Mouse (Mus musculus) hindbrain, embryonic 16.5 days (tissue): Measurements from ENCODE around the gene Itga11. TPM values are rescaled to one million over a fixed set of nuclear protein-coding genes. Genes with fewer than 3 reads are reported as not detected.
"Not testable (repeated sequence)": the region's sequence is repeated elsewhere in the genome, so short reads cannot be mapped to it uniquely, and the experiment has no call there.

Experiments
- ATAC-seq: fragments of 200-750 bp; cut with Nextera tagmentation; 2 replicates; pipeline ENCODE4 v1.8.0; 2017; ENCODE audit warnings: moderate TSS enrichment, moderate library complexity
- H3K27ac ChIP-seq: fragments of 300-500 bp; sonication (generic); 2 replicates; pipeline ENCODE4 v1.5.1; 2014; ENCODE audit warnings: low read depth, mild to moderate bottlenecking, control low read depth, low read length, moderate library complexity
- H3K27me3 ChIP-seq: fragments of 300-500 bp; sonication (generic); replicated peaks from 2 replicates; pipeline ENCODE4 v1.6.1; 2014; ENCODE audit warnings: low read length; ENCODE audit not compliant: control insufficient read depth, insufficient read depth
- H3K36me3 ChIP-seq: fragments of 300-500 bp; sonication (generic); 2 replicates; pipeline ENCODE4 v1.6.1; 2014; ENCODE audit warnings: mild to moderate bottlenecking, low read length, moderate library complexity, mixed read lengths; ENCODE audit not compliant: control insufficient read depth, insufficient read depth
- H3K4me1 ChIP-seq: fragments of 300-500 bp; sonication (generic); 2 replicates; pipeline ENCODE4 v1.6.1; 2014; ENCODE audit warnings: low read depth, low read length; ENCODE audit not compliant: control insufficient read depth, insufficient read depth
- H3K4me2 ChIP-seq: fragments of 300-500 bp; sonication (generic); 2 replicates; pipeline ENCODE4 v1.6.1; 2014; ENCODE audit warnings: mild to moderate bottlenecking, low read length, control low read depth, moderate library complexity
- H3K4me3 ChIP-seq: fragments of 300-500 bp; sonication (generic); 2 replicates; pipeline ENCODE4 v1.5.1; 2014; ENCODE audit warnings: mild to moderate bottlenecking, low read length, control low read depth, moderate library complexity
- H3K9ac ChIP-seq: fragments of 300-500 bp; sonication (generic); 2 replicates; pipeline ENCODE4 v1.6.1; 2014; ENCODE audit warnings: low read depth, mild to moderate bottlenecking, control low read depth, low read length, moderate library complexity
- H3K9me3 ChIP-seq: fragments of 300-500 bp; sonication (generic); 2 replicates; pipeline ENCODE4 v1.6.1; 2014; ENCODE audit warnings: mild to moderate bottlenecking, low read length, moderate library complexity; ENCODE audit not compliant: control insufficient read depth
- WGBS: fragments of 180-500 bp; shearing (Covaris S2); extraction: QIAGEN DNeasy Blood & Tissue Kit; methylation state at CpG from one replicate; pipeline ENCODE4 v1.1.7; 2014; 5-methylcytosine and 5-hydroxymethylcytosine counted together
- polyA plus RNA-seq: library from polyadenylated mRNA; unstranded; fragments of >200 nt; fragmentation: Nextera tagmentation; extraction: Ambion mirVana; gene quantifications from 2 replicates; pipeline ENCODE4 v1.2.1, GENCODE M21; 2015

The Itga11 gene
- polyA plus RNA-seq, 1 experiment from 2014 or later = 1.1 TPM

DNA sequence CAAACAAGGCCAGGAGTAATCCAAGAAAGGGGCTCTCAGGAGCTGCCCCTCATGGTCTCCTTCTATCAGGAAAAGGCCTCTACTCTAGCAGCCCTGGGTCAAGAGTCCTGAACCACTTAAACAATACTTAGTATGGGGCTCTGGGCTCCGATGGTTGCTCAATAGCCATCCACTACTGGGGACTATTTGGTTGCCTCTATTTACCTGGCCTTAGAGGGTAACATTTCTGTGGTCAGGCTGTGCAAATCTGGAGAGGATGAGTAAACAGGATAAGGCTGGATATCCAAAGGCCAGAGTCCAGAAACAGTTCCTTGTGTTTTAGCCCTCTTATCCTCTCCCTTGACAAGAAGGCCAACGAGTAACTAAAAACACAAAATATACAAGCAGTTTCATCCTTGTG lies 137.1 kb downstream of the Itga11 start:
- Histone ChIP-seq H3K27me3 (no peaks in the 10 kb centered on the region), H3K9ac (no peak overlapping the region), H3K4me2 (no peak overlapping the region), H3K4me1 (peaks cover 9% of the 10 kb centered on the region), H3K9me3 (no peaks in the 10 kb centered on the region), H3K4me3 (no peak overlapping the region), H3K36me3 (no peaks in the 10 kb centered on the region), H3K27ac (no peak overlapping the region)
- WGBS = 84% methylated on average over 2 of the region's 2 CpGs
- ATAC-seq = no peak

DNA sequence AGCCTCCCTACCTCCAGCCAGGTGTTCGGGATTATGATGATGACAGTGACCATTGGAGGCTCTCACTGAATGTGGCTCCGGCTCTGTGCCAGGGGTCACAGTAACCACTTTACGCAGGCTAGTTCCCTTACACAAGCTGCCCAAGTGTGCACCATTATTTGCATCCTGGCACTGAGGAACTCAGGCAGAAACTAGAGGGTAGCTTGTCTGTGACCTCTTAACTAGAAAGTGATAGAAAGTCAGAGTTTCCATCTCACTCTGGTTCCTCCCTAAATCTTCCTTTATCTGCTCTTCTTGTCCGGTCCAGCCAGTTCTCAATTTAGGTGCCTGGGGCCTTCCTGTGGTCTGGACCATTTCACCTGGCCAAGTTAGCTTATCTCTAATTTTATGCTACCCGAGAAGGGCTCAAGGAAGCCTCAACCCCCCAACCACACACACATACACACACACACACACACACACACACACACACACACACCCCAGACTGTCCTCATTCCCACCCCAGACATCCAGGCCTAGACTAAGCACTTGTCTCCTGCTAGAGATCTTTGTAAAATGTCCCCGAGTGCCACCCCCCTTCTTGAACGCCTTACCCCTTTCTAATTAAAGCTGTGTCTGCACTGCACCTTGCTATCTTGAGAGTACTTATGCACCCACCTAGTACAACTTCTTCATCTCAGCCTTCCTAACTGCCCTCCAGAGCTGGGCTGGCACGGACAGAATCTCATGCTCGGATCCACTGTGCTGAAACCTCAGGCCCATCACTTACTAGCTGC lies 138.9 kb downstream of the Itga11 start:
- H3K36me3 ChIP-seq = no peaks in the 10 kb centered on the region
- no peak overlapping the region for H3K9ac ChIP-seq
- H3K4me2 ChIP-seq = no peak overlapping the region
- H3K9me3 ChIP-seq = no peaks in the 10 kb centered on the region
- H3K4me3 ChIP-seq = no peak overlapping the region
- no peaks in the 10 kb centered on the region for H3K27me3 ChIP-seq
- H3K27ac ChIP-seq = no peak overlapping the region
- WGBS = 80% methylated on average over 9 of the region's 9 CpGs
- ATAC-seq = no peak
- H3K4me1 ChIP-seq = peaks cover 9% of the 10 kb centered on the region; the same call in 1 of the 2 replicates

DNA sequence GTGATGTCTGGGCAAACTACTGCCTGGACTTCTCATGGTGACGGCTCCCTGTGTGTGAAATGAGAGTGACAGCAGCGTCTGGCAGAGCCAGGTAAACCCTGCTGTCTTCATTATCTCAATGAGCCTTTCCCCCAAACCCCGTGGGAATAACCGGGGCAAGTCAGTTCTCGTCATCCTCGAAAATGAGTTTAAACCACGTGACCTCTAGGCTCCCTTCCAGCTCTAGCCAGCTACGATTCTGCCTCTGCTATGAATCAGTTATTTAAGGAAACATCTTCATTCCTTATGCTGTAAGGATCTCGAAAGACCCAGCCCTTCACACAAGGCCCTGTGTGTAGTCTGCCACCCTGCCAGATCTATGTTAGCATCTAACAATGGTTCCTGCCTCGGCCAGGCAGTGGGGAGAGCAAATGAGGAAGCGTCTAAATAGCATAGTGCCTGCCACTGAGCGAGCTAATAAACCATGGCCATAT lies 139.5 kb downstream of the Itga11 start:
- WGBS = 47% methylated on average over 12 of the region's 12 CpGs
- H3K9me3 ChIP-seq = no peaks in the 10 kb centered on the region
- no peak; the same call in 1 of the 2 replicates for ATAC-seq

DNA sequence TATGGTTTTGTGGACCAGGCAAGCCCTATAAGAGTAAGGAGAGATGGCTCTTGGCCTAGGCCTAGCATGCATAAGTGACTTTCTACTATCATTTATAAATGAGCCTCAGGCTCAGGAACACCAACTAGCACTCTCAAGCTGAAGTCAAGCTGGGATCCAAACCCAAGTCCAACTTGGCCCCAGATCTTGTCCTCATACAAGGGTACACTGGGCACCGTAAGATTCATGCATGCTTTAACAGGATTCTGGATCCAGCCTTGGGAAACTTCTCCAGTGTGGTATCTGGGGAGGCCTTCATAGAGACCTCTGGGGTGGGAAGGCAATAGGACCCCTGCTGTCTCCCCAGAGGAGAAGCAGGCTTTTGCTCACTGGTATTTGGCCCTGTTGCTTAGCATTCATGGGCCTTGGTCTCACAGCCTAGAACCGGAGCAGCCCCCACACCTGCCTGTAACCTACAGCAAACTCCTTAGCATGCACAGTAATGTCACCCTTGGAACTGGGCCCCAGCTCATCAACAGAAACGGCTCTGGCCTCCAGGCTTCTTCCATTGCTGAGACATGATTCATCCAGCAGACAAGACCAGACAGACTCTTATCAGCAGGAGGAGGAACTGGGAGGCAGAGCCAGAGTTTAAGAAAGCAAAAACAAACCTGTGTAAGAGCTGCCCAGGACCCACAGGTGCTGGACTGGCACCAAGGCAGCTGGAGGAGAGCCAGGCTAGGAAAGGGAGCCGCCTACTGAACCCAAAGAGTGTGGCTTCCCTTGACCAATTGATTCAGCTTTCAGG lies 140.4 kb downstream of the Itga11 start:
- H3K9ac ChIP-seq = no peak overlapping the region
- no peak overlapping the region for H3K27ac ChIP-seq
- 74% methylated on average over 4 of the region's 4 CpGs for WGBS
- H3K9me3 ChIP-seq = no peaks in the 10 kb centered on the region
- peaks cover 3% of the 10 kb centered on the region; the same call in 1 of the 2 replicates for H3K4me1 ChIP-seq
- no peaks in the 10 kb centered on the region for H3K36me3 ChIP-seq
- ATAC-seq = no peak
- no peak overlapping the region for H3K4me3 ChIP-seq
- no peak overlapping the region for H3K4me2 ChIP-seq
- H3K27me3 ChIP-seq = no peaks in the 10 kb centered on the region

More for the DNA sequence above, 139.5 kb downstream of the Itga11 start:
- Histone ChIP-seq H3K4me1 (peaks cover 9% of the 10 kb centered on the region; the same call in 1 of the 2 replicates), H3K4me2 (no peak overlapping the region), H3K27ac (no peak overlapping the region), H3K4me3 (no peak overlapping the region), H3K27me3 (no peaks in the 10 kb centered on the region), H3K9ac (no peak overlapping the region), H3K36me3 (no peaks in the 10 kb centered on the region)

DNA sequence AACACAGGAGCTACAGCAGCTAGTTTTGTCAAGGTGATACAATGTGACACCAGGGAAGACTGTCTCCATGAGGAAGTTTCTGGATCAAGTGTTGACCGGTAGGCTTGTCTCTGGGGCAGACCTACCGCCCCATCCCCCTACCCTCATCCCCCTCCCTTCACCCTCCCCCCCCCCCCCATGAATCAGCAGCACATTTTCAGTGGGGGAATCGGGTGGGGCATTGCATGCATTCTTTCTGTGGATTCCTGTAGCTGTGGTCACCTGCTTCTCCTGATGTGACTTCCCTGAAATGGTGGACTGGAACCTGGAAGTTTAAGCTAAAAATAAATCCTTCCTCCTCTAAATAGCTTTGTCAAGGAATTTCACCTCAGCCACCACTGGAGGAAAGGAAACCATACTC lies 141.9 kb downstream of the Itga11 start:
- no peak overlapping the region for H3K4me2 ChIP-seq
- no peaks in the 10 kb centered on the region for H3K36me3 ChIP-seq
- WGBS = 76% methylated on average over 3 of the region's 3 CpGs
- no peaks in the 10 kb centered on the region for H3K27me3 ChIP-seq
- H3K27ac ChIP-seq = no peak overlapping the region
- no peaks in the 10 kb centered on the region for H3K9me3 ChIP-seq
- H3K9ac ChIP-seq = no peak overlapping the region
- no peak for ATAC-seq
- H3K4me1 ChIP-seq = peaks cover 3% of the 10 kb centered on the region; the same call in 1 of the 2 replicates
- H3K4me3 ChIP-seq = no peak overlapping the region

DNA sequence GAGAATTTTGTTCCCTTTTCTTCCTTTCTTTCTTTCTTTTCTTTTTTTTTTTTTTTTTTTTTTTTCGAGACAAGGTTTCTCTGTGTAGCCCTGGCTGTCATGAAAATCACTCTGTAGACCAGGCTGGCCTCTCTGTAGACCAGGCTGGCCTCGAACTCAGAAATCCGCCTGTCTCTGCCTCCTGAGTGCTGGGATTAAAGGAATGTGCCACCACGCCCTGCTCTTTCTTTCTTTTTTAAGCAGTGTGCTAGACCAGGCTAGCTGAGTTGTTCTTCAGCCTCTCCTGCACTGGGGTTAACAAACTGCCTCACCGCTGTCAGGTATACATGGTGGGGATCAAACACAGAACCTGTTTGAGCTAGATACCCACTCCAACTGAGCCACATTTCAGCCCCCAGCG lies 142.3 kb downstream of the Itga11 start:
- WGBS = 88% methylated on average over 6 of the region's 6 CpGs
- H3K36me3 ChIP-seq, H3K4me1 ChIP-seq, H3K27ac ChIP-seq, H3K4me2 ChIP-seq, H3K9me3 ChIP-seq, H3K4me3 ChIP-seq, H3K27me3 ChIP-seq, H3K9ac ChIP-seq, ATAC-seq: not testable (repeated sequence)

DNA sequence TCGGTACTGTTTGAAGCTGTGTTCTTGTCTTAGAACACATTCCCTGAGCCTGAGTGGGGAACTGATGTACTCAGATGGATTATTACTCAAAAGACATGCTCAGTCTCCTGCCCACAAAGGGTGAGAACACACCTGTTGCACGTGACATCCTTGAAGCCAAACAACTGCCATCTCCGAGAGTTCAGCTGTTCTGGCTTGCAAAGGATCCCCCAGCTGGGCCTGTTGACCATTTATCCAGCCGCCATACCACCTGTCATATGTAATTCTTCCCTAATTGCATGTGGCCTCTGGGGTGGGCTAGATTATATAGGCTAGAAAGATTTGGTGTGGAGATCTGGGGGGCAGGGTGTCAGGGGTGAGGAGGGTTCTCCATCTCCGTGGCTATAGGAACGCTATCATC lies 143.2 kb downstream of the Itga11 start:
- ATAC-seq = no peak
- H3K36me3 ChIP-seq = no peaks in the 10 kb centered on the region
- H3K4me1 ChIP-seq = peaks cover 3% of the 10 kb centered on the region; the same call in 1 of the 2 replicates
- no peaks in the 10 kb centered on the region for H3K9me3 ChIP-seq
- H3K4me2 ChIP-seq = no peak overlapping the region
- H3K27me3 ChIP-seq = no peaks in the 10 kb centered on the region
- H3K9ac ChIP-seq = no peak overlapping the region
- H3K27ac ChIP-seq = no peak overlapping the region
- H3K4me3 ChIP-seq = no peak overlapping the region
- 86% methylated on average over 6 of the region's 6 CpGs for WGBS

DNA sequence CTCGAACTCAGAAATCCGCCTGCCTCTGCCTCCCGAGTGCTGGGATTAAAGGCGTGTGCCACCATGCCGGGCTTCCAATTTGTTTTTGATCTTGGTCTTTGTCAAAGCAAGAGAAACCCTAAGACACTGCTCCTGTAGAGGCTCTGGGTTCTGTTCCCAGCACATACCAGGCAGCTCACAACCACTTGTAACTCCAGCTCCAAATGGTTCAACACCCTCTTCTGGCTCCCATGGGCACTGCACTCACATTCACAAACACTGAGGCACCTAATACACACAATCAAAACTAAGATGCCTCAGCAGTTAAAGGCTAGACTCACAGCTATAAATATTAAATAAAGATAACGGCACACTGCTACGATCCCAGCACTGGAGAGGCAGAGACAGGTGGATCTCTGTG lies 144.2 kb downstream of the Itga11 start:
- H3K9me3 ChIP-seq = no peaks in the 10 kb centered on the region

DNA sequence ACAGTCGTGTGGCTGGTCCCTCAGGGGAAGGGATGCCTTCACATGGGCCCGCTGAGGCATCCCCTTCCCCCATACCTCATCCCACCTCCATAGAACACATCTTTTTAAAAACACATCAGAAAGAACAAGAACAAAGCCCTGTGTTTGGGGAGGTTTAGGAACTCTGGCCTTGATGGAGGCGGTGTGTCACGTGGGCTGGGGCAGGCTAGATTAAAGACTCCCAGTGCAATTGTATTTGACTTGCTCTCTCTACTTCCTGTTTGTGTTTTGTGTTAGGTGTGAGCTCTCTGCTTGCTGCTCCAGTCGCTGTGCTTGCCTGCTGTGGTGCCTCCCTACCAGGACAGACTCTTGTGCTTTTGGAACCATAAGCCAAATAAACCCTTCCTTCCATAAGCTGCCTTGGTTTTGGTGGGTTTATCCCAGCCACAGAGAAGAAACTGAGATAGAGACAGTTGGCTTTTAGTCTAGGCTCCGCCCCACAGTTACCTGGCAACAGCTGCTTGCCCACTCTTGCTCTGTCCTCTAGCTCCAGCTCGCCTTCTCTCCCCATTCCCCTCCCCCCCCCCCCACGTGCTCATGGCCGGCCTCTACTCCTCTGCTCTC lies 148.3 kb downstream of the Itga11 start:
- no peaks in the 10 kb centered on the region for H3K9me3 ChIP-seq
- H3K27me3 ChIP-seq = no peaks in the 10 kb centered on the region
- no peaks in the 10 kb centered on the region for H3K36me3 ChIP-seq
- 0 out of 2 replicates have a peak overlapping the region, but pooled peaks have one; percentile 5 for H3K4me2 ChIP-seq
- ATAC-seq = peak; percentile 35; the same call in 1 of the 2 replicates
- H3K9ac ChIP-seq = no peak overlapping the region
- WGBS = 8% methylated on average over 9 of the region's 9 CpGs
- no peak overlapping the region for H3K4me3 ChIP-seq
- H3K27ac ChIP-seq = no peak overlapping the region
- H3K4me1 ChIP-seq = peaks cover 15% of the 10 kb centered on the region

More for the DNA sequence above, 144.2 kb downstream of the Itga11 start:
- 96% methylated on average over 7 of the region's 7 CpGs for WGBS
- no peak overlapping the region for H3K4me3 ChIP-seq
- no peak for ATAC-seq
- H3K4me1 ChIP-seq = peaks cover 12% of the 10 kb centered on the region; the same call in 1 of the 2 replicates
- H3K4me2 ChIP-seq = no peak overlapping the region
- H3K27ac ChIP-seq = no peak overlapping the region
- H3K36me3 ChIP-seq = no peaks in the 10 kb centered on the region
- H3K27me3 ChIP-seq = no peaks in the 10 kb centered on the region
- H3K9ac ChIP-seq = no peak overlapping the region
